Mouse (Mus musculus): Measurements from ENCODE around the gene Otos.

The Otos gene

GRCm38 (mm10) chr1:92648673-92649072, at the start of gene Otos:
Gene Otos (minus strand): TSS chr1:92648841.
- DNase-seq (ENCODE audit: low spot score in 2 of 2) = peak; percentile 53 to 71

GRCm38 (mm10) chr1:92696848-92697247, 48.2 kb upstream of the Otos start:
- peak; percentile 68 to 69 for DNase-seq (ENCODE audit: low spot score in 2 of 2)

GRCm38 (mm10) chr1:92695751-92696150, 47.1 kb upstream of the Otos start:
- no peak for DNase-seq (ENCODE audit: low spot score in 2 of 2)

- DNase-seq (ENCODE audit: low spot score in 2 of 2) = no peak
Measured at GRCm38 (mm10) chr1:92691166-92691844, 42.7 kb upstream of the Otos start.

GRCm38 (mm10) chr1:92686994-92687393, 38.4 kb upstream of the Otos start:
- DNase-seq (ENCODE audit: low spot score in 2 of 2) = no peak

GRCm38 (mm10) chr1:92683151-92683550, 34.5 kb upstream of the Otos start:
- DNase-seq (ENCODE audit: low spot score in 2 of 2) = peak in 1 of 2 experiments; percentile 39

- no peak for DNase-seq (ENCODE audit: low spot score in 2 of 2)
Measured at GRCm38 (mm10) chr1:92680668-92681603, 32.3 kb upstream of the Otos start.

GRCm38 (mm10) chr1:92678757-92679156, 30.1 kb upstream of the Otos start:
- DNase-seq (ENCODE audit: low spot score in 2 of 2) = no peak

- no peak for DNase-seq (ENCODE audit: low spot score in 2 of 2)
Measured at GRCm38 (mm10) chr1:92676676-92676975, 28.0 kb upstream of the Otos start.

GRCm38 (mm10) chr1:92675932-92676675, 27.5 kb upstream of the Otos start:
- no peak for DNase-seq (ENCODE audit: low spot score in 2 of 2)

- no peak for DNase-seq (ENCODE audit: low spot score in 2 of 2)
Measured at GRCm38 (mm10) chr1:92673258-92673782, 24.7 kb upstream of the Otos start.

- no peak for DNase-seq (ENCODE audit: low spot score in 2 of 2)
Measured at GRCm38 (mm10) chr1:92671326-92671725, 22.7 kb upstream of the Otos start.

GRCm38 (mm10) chr1:92669430-92669829, 20.8 kb upstream of the Otos start:
- DNase-seq (ENCODE audit: low spot score in 2 of 2) = no peak

- no peak for DNase-seq (ENCODE audit: low spot score in 2 of 2)
Measured at GRCm38 (mm10) chr1:92667106-92667505, 18.5 kb upstream of the Otos start.

GRCm38 (mm10) chr1:92659392-92659791, 10.8 kb upstream of the Otos start:
- no peak for DNase-seq (ENCODE audit: low spot score in 2 of 2)

- no peak for DNase-seq (ENCODE audit: low spot score in 2 of 2)
Measured at GRCm38 (mm10) chr1:92657025-92657820, 8.6 kb upstream of the Otos start.

GRCm38 (mm10) chr1:92654676-92655075, 6.0 kb upstream of the Otos start:
- DNase-seq (ENCODE audit: low spot score in 2 of 2) = no peak

GRCm38 (mm10) chr1:92653179-92653578, 4.5 kb upstream of the Otos start:
- DNase-seq (ENCODE audit: low spot score in 2 of 2) = no peak

GRCm38 (mm10) chr1:92651467-92651866, 2.8 kb upstream of the Otos start:
- no peak for DNase-seq (ENCODE audit: low spot score in 2 of 2)

- no peak for DNase-seq (ENCODE audit: low spot score in 2 of 2)
Measured at GRCm38 (mm10) chr1:92648197-92648596, 444 bp downstream of the Otos start.

GRCm38 (mm10) chr1:92647752-92648151, 889 bp downstream of the Otos start:
- peak; percentile 69 to 74 for DNase-seq (ENCODE audit: low spot score in 2 of 2)
